Mouse (Mus musculus): ENCODE data around the gene Slc7a1.
"Not testable (repeated sequence)": the region's sequence is repeated elsewhere in the genome, so short reads cannot be mapped to it uniquely, and the experiment has no call there.

The Slc7a1 gene

DNA sequence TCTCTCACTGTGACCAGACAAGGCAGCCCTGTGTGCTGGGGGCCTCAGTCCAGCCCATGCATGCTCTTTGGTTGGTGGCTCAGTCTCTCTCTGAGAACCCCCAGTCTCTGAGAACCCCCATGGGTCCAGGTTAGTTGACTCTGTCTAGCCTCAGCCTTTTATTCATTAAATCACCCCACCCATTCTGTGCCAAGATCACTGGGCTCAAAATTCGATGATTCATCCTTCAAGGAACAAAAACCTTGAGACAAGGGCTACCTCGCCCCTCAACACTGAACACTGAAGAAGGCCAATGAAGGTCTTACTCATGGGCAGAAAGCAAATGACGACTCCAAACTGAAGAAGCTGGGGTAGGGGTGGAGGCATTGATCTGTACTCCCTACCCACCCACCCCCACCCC, 31.9 kb downstream of the Slc7a1 start:
- DNase-seq (ENCODE audit: low read depth, low spot score): peak; percentile 72

DNA sequence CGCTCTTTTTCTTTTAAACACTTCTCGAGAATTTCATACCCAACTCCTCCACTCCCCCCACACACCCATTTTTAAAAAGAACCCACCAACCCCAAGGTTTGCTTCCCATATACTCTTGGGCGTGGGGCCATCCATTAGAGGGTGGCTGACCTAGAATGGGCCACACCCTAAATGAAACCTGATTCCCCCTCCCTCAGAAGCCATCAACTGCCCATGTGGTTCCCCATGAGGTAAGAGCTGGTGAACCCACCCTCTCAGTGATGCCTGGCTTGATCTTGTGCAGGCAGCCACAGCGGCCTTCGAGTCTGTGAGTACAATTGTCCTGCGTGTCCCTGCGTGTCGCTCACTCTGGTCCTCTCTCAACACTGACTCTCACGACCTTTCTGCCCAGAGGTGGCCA, 33.2 kb downstream of the Slc7a1 start:
- DNase-seq (ENCODE audit: low read depth, low spot score): peak; percentile 27

DNA sequence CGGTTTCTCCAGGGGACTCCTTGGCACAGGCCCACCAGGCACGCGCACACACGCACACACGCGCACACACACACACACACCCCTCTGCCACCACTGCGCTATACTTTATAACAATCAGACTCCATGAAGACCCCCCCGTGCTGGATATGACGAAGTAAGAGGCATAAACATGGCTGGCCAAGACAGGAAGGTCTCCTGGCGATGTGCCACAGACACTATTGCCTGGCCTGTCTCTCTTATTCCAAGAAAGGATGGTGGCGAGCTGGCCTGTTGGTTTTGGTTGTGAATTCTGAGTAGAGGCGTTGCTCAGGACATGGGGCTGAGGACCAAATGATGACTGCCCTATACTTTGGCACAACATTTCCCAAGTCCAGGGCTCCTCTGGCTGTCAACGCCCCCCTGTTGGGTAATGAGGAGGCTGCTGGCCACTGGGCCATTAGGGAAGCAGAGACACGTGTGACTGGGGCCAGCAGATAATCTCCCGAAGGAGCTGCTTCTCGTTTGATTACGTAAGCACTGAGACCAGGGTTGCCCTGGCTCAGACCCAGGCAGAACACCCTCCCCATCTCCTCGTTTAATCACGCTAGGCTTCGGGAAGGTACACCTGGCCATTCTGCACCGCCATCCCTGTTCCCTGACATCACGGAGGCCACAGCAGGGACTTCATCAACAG, 36.1 kb downstream of the Slc7a1 start:
- no peak for DNase-seq (ENCODE audit: low read depth, low spot score)

DNA sequence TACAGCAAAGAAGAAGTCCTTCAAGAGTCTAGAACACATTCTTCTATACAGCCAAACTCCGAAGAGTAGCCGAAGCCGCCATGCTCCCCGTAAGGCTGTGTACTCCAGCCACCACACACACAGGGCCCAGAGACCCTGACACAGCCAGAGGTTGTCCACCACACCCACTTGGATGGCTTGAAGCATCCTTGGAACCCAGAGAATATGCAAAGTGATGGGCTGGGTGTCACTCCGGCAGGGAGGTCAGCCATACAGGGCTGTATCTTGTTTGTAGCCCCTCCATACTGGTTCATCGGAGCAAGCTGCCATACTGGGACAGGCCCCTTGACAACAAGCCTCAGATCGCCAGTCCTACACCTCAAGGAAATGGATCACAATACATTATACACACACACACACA, 37.4 kb downstream of the Slc7a1 start:
- no peak for DNase-seq (ENCODE audit: low read depth, low spot score)

DNA sequence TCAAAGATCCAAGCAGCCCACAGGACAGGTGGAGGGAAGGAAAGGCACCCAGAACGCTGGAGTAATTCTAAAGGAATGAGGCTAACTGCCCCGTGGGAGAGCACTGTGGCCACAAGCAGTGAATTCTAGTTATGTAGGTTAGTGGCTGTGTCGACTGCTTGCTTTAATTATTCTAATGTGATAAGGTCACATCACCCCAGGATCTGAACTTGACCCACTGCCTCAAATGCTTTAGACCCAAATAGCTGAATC, 38.0 kb downstream of the Slc7a1 start:
- no peak for DNase-seq (ENCODE audit: low read depth, low spot score)

DNA sequence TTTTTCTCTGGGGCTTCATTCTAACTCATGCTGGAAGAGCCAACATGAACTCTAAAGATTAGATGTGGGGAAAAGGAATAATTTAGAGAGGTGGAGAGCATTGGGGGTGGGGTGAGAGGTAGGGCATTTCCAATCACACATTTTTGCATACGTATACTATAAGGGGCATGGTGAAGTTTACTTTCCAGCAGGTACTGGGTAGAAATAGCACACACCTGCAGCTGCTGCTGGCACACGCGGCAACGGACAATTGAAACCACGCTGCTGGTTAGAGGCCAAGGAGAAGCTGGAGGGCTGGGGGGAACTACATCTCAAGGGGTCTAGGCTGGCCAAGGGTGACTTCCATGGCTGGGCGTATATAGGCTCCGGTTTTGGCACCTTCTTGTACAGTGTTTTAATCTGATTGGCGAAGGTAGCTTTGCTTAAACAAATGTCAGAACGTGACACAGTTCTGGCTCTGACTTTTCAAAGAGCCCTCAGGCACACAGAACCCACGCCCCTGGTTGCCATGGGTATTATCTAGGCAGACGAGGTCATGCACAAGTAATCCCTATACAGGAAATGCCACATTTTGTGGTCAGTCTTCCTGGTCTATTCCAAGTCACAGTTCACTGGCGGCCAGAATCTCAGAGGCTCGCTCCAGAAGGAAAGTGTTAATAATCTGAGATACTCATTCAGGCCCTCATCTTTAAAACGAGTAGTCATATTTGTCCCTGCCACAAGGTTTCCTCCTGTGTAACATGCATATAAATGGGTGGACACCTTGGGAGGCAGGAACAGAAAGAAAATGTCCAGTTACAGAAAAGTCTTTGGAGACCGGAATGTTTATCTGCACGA, 38.6 kb downstream of the Slc7a1 start:
- peak; percentile 97 for DNase-seq (ENCODE audit: low read depth, low spot score)

DNA sequence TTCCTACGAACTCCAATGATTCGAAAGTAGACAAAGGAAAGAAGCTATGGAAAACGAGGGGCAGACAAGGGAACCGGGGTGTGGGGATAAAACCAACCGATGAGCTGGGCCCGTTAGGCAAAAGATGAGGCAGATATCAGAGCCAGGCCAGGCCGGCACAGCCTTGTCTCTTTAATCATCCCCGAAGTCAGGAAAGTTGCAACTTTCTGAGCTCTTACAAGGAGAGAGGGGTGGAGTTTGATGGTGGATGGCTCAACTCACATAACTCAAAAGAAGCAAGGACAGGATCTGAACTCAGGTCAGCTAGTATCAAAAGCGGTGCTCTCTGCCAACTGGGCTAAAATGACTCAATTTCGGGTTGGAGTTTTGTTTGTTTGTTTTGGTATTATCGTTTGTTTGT, 40.6 kb downstream of the Slc7a1 start:
- no peak for DNase-seq (ENCODE audit: low read depth, low spot score)

DNA sequence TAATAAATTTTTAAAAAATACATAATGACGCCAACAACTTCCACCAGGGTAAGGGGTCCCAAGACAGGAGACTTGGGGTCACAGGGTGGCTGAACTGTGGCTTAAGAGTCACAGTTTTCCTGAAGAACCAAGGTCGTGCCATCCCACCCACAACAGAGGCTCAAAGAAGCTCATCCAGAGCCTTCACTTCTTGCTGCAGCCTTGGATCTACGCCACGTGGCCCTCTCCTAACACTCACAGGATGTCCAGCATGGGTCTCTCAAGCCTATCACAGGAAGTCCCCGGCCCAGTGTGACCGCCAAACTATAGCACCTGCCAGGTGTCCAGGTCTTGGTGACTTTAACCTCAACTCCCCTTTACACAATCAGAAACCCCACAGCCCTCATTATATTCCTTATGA, 42.5 kb downstream of the Slc7a1 start:
- no peak for DNase-seq (ENCODE audit: low read depth, low spot score)

DNA sequence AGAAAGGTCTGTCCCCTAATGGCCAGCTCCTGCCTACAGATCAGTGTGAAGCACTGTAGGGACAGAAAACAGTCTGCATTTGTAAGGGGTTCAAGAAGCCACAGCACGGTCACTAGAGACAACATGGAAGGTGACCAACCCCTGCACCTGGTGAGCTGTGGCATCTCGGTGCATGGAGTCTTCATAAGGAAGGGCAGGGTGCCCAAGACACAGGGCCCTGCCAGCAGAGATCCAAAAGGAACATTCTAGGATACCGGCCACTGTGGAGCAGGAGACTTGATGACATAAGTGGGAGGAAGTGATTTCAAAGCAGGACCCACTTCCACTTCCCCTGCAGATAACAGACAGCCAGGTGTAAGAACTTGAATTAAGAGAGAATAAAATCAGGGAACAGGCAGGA, 43.9 kb downstream of the Slc7a1 start:
- DNase-seq (ENCODE audit: low read depth, low spot score): no peak

DNA sequence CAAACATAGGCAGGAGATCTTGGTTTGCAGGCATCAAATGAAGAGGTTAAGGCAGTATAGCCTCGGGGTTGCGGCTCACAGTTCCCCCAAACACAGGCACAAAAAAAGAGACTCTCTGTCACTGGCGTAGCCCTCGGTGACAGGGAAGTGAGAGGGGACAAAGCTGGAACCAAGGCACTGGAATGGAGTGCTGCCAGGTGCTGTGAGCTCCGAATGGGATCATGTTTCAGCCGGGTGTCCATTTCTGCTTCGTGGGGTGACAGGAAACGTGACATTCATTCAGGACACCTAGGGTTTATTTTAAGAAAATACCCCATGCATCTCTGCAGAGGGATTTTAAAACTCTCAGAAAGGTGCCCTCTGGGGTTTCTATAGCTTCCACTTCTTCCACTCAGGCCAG, 45.2 kb downstream of the Slc7a1 start:
- DNase-seq (ENCODE audit: low read depth, low spot score): no peak

DNA sequence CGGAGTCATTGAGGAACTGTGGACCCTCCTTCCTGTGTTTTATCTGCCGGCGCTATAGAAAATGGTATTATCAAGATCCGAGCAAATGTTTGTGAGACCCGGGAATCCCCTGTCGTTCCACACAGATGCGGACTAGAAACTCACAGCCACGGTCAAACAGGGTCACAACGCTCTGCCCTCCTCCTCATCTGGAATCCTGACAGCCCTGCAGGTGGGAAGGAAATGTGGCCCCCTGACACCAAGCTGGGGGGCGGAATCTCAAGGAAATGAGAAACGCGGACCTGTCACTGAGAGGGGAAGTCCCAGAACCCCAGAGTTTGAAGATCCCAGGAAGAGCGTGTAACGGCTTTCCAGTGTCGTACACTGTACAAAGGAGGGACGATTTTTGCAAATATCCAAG, 46.3 kb downstream of the Slc7a1 start:
- DNase-seq (ENCODE audit: low read depth, low spot score): no peak

DNA sequence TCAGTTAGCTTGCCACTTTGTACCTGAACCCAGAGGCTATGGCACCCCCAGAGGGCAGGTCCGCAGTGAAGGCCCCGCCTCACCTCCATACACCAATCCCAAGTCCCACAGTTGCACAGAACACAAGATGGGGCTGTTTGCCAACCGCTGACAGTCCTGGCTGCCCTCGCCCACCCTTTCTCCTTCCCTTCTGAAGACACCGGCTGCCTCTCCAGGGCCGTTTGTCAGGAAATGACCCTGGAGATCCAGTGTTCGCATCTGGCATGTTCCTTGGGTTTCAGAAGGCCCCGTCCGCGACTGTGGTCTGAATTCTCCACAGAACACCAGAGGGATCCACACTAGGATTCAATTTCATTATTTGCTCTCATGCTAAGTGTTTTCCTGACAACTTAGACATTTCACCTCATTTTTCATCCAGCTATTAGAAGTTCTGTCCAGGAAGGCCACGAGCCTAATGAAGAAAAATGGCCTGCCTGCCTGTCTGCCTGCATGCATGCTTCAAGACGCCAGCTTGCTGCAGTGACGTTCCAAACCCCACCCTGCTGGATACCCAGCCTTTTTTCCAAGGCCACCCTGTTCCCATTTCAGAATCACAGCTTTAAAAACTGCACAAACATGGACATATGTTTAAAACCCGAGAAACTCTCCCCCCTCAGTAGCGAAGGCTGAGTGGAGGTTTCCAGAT, 50.2 kb downstream of the Slc7a1 start:
- DNase-seq (ENCODE audit: low read depth, low spot score): peak; percentile 40

DNA sequence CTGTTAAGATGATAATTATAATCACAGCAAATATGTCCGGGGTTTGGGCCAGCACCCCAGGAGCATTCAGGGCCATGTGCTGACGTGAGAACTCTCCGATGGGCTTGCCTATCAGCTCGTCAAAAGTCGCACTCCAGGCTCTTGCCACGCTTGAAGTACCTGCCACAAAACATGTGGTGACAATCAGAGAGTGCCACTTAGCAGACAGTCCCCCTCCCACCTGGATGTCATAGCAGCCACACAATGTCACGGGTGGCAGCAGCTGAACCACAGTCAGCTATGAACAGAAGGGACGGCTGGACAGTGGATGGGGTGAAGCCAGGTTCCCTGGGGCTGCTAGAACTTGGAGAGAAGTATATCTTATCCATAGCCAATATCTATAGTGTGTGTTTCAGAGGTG, 51.6 kb downstream of the Slc7a1 start:
- DNase-seq (ENCODE audit: low read depth, low spot score): no peak

DNA sequence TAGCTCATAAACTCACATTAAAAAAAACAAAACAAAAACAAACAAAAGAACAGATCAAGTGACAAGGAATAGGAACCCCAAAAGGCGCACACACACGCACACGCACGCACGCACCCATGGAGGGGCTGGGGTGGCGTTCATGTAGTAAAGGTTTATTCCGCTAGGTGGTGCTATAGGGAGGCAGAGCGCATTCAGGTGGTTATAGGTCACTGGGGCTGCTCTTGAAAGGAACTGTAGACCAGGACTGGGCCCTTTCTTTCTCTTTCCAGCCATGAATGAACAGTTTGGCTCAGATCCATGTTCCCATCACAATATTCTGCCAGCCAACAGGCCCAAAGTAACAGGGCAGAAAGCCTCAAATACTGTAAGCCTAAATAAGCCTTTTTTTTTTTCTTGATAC, 53.2 kb downstream of the Slc7a1 start:
- peak; percentile 68 for DNase-seq (ENCODE audit: low read depth, low spot score)

DNA sequence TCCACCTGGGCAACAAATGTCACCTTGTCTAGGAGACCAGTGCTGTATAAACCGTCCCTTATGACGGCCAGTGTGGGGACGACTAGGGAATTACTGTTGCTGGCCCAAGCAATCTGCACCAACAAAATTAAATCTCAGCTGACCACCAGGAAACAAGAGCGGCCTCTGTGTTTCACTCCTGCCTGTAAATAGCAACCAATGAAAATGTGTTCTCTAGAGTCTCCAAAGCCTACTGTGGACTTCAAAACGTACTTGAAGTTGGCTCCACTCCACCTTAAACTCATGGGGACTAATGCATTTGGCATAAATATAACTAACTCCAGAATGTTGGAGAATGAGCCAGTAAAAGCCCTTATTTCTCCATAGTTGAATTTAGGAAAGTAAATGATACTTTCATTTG, 55.3 kb downstream of the Slc7a1 start:
- no peak for DNase-seq (ENCODE audit: low read depth, low spot score)

DNA sequence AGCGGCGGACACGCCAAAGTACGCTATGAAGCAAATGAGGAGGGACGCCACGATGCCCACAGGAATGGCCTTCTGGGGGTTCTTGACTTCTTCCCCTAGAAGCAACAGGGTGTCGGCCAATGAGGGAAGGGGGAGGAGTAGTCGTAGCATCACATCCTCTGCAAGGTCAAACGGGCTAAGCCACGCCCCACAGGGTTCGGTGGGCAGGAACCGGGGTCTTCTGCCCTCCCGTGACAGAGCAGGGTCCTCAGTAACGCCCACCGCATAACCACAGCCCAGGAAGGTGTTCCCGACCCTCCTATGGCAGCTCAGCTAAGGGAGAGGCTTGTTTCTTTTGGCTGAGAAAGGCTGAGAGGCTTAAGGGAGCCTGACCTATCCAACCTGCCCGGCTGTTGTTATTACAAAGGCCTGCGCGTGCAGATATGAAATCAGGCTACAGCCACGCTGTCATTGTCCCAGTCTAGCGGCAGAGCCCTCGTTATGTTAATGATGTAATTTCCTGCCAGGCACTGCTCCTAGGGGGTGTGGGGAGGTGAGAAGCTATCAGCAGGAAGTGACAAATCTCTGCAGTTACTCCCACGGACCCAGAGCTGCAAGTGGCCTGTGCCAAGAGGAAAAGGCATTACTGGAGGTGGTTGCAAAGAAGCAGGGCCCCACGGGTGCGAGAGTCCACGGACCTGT, 57.5 kb downstream of the Slc7a1 start:
- DNase-seq (ENCODE audit: low read depth, low spot score): no peak

DNA sequence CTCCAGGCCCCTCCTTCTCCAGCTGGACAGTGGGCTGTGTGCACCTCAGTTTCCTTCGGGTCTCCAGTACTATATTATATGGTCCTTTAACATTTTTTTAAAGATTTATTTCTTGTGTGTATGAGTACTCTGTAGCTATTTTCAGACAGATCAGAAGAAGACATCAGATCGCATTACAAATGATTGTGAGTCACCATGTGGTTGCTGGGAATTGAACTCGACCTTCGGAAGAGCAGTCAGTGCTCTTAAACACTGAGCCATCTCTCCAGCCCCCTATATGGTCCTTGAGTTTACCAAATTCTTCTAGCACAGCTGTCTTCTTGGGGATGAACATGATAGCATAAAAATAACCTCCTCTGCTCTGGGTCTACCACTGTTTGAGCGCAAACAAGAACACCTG, 60.6 kb downstream of the Slc7a1 start:
- peak; percentile 60 for DNase-seq (ENCODE audit: low read depth, low spot score)

DNA sequence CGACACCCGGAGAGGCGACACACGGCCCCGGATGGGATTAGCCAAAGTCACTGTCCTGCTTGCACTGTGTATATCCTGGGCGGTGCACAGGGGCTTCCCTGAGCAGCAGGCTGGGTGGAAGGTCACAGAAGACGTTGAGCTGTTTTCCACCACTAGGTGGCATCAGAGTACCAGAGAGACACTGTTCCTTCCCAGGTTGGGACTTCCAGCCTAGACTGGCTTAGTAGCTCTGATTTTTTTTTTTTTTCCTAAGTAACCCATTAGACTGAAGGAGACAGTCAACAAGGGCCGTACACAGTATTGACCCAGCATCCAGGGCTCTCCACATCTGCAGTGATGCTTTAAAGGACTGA, 67.1 kb downstream of the Slc7a1 start:
- DNase-seq (ENCODE audit: low read depth, low spot score): peak; percentile 91

DNA sequence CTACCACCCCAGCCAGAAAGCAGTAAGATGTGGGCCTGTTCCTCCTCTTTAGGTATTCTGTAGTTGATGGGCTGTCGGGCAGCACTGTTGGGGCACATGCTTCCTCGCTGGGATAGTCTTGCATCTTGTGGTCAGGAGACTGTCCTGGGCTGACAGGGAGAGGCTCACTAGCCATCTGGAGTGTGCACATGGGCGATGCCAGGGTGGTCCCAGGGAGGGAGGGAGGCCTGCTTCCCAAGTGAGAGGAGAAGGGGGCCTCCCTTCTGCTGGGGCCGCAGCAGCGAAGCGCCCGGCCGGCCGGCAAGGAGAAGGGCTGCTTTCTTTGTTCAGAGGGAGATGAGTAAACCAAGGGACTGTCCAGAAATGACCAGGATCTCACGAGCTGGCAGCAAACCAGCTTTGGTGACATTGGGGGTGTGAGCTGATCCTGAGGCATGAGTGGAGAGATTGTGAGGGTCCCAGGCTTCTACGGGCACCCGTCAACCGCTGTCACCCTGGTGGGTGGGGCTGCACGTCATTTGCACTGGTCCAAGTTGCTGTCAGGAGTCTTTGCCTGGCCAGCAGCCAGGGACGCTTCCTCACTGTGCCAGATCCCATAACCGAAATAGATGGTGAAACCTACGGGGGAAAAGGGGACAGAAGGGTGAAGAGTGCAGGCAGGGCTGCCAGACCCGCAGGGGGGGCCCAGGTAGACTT, 67.6 kb downstream of the Slc7a1 start:
- DNase-seq (ENCODE audit: low read depth, low spot score): no peak

DNA sequence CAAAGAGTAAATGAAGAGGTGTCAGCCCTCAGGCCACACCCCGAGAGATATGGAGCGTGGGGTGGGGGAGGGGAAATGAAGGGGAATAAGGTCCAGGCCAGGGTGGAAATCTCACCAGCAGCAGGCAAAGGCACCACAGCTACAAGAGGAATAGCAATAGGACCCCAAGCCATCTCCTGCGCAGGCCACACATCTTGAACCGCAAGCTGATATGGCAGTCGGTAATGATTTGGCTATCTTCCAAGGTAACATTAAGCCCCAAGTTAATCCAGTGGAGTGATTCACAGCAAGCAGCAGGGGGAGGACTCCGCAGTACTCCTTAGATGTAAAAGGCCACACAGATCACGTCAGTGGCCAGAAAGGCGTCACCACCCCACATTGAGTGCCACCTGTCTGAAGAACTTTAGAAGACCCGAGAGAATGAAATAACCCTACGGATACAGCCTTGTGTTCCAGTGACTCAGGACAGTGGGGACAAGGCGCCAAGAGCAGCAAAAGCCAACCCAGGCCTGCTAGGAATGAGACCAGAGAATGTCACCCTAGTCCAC, 68.4 kb downstream of the Slc7a1 start:
- DNase-seq (ENCODE audit: low read depth, low spot score): no peak

DNA sequence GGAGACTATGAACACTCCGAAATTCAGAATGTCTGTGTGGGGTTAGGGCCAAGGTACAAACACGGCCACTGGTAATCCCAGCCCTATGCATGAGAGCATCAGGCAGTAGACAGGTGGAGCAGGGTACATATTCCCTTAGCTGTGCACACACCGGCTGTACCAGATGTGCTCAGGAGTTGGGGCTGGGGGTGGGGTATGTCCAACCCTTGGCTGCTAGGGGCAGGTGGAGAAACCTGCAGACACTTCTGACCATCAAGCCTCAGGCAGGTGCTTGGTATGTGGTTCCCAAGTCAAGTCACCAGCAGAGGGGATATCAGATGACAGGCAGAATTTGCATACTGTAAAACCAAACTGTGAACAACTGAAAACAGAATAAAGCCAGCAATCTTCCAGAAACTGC, 70.7 kb downstream of the Slc7a1 start:
- no peak for DNase-seq (ENCODE audit: low read depth, low spot score)

DNA sequence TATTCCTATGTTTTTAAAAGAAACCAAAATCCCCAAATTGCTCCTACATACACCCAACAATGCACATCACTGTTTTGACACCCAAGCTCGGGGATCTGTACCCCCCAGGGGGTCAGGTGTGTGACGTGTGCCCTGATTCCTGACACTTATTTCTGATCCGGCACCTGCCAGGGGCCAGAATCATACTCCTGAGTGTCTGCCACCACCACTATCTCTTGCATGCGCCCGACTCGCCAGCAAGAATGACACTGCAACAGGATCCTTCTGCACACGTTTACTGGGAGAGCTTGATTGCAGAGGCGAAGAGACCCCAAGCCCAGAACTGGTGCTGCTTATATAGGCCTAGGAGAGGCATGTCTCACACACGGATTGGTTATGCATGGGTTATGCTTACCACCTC, 73.4 kb downstream of the Slc7a1 start:
- not testable (repeated sequence) for DNase-seq (ENCODE audit: low read depth, low spot score)
